Mouse (Mus musculus) C2C12 (cell line): ENCODE measurements around the gene Arf5. TPM values are rescaled to one million over a fixed set of nuclear protein-coding genes. Genes with fewer than 3 reads are reported as not detected.

ENCODE experiments used
- H3K27me3 ChIP-seq: one replicate; pipeline ENCODE4 v1.6.1; 2011; ENCODE audit not compliant: control insufficient read depth, insufficient read depth, insufficient read length
- H3K36me3 ChIP-seq: one replicate; pipeline ENCODE4 v1.6.1; 2011; ENCODE audit not compliant: control insufficient read depth, insufficient read depth
- H3K4me3 ChIP-seq: one replicate; pipeline ENCODE4 v1.5.1; 2011; ENCODE audit warnings: mild to moderate bottlenecking, control low read depth; ENCODE audit not compliant: poor library complexity, insufficient read depth, severe bottlenecking
- H3K79me2 ChIP-seq: one replicate; pipeline ENCODE4 v1.6.1; 2011; ENCODE audit not compliant: control insufficient read depth, insufficient read depth
- H3K79me3 ChIP-seq: one replicate; pipeline ENCODE4 v1.6.1; 2011; ENCODE audit warnings: low read depth, control low read depth
- H3ac ChIP-seq: one replicate; pipeline ENCODE3; 2011; ENCODE audit warnings: low read depth; ENCODE audit not compliant: control insufficient read depth, insufficient read length
- CEBPB ChIP-seq: IDR thresholded peaks from one replicate; pipeline ENCODE4 v1.6.1; 2011; ENCODE audit warnings: low read depth, mild to moderate bottlenecking, control low read depth, moderate library complexity
- CTCF ChIP-seq: IDR thresholded peaks from one replicate; pipeline ENCODE4 v1.5.1; 2011; ENCODE audit not compliant: control insufficient read depth, insufficient read depth, insufficient read length
- FOSL1 ChIP-seq: IDR thresholded peaks from one replicate; pipeline ENCODE4 v1.8.0; 2011; ENCODE audit warnings: mild to moderate bottlenecking, low read length; ENCODE audit not compliant: poor library complexity, insufficient read depth, severe bottlenecking
- MAX ChIP-seq: IDR thresholded peaks from one replicate; pipeline ENCODE4 v1.6.1; 2011; ENCODE audit warnings: mild to moderate bottlenecking, control low read depth
- MYOD1 ChIP-seq: IDR thresholded peaks from one replicate; pipeline ENCODE4 v1.6.1; 2011; ENCODE audit warnings: low read depth; ENCODE audit not compliant: control insufficient read depth, insufficient read length
- MYOG ChIP-seq: IDR thresholded peaks from one replicate; pipeline ENCODE4 v1.6.1; 2011; ENCODE audit not compliant: control insufficient read depth, insufficient read length; ENCODE audit errors: extremely low read depth
- USF1 ChIP-seq: IDR thresholded peaks from one replicate; pipeline ENCODE4 v1.6.1; 2011; ENCODE audit warnings: low read depth, mild to moderate bottlenecking, control low read depth, moderate library complexity
- polyA plus RNA-seq: library from polyadenylated mRNA; unstranded; fragments of >200 nt; fragmentation: generic; extraction: Trizol; gene quantifications from one replicate; pipeline ENCODE4 v1.2.1, GENCODE M21; 2012; ENCODE audit warnings: missing spikeins

Gene Arf5
- polyA plus RNA-seq, 1 experiment: 203 TPM

DNA sequence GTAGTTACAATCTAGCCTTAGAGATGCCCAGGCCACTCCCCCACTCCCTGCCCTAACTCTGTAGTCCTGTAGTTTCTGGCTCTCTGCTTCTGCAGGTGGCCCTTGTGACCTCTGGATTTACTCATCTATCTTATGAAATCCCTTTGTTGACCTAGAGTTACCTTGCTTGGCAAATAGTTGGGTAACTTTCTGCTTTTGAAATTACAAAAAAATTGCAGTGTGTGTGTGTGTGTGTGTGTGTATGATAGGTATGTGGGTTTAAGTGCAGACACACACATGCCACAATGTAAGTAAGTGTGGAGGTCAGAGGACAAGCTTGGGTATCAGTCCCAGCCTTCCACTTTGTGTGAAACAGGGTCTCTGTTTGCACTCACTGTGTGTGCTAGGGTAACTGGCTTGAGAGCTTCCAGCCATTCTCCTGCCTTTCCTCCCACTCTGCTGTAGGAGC, 35.9 kb downstream of the Arf5 start:
- Histone ChIP-seq H3K27me3 (peaks cover 3% of the 10 kb centered on the region), H3ac (no peak overlapping the region), H3K4me3 (no peak overlapping the region), H3K36me3 (no peaks in the 10 kb centered on the region), H3K79me2 (no peaks in the 10 kb centered on the region), H3K79me3 (no peaks in the 10 kb centered on the region)
- TF ChIP-seq MYOD1 (no peak), CTCF (no peak)

DNA sequence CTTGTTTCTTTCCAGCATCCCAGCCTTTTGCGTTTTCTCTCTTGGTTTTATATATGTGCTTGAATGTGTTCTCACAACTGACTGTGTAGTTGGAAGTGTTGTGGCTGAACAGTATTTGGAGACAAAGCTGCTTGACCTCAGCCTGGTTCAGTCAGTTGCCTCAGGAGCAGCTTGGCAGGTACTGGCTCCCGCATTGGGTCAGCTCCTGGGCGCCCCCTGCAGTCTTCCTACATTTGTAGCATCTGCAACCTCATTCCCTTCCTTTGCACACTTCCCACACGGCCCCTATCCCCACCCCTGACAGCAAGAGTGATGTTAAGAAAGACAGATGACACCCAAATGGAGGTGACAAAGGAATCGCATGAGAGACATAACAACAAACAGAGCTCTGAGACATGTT, 37.2 kb downstream of the Arf5 start:
- H3K27me3 ChIP-seq: peaks cover 3% of the 10 kb centered on the region
- H3K36me3 ChIP-seq: no peaks in the 10 kb centered on the region
- no peak overlapping the region for H3K4me3 ChIP-seq
- H3ac ChIP-seq: no peak overlapping the region
- no peak for TF ChIP-seq CEBPB
- no peak for TF ChIP-seq FOSL1
- no peak for TF ChIP-seq USF1
- no peak for TF ChIP-seq MYOD1
- no peak for TF ChIP-seq MYOG
- TF ChIP-seq MAX: no peak
- no peak for TF ChIP-seq CTCF
- no peaks in the 10 kb centered on the region for H3K79me2 ChIP-seq
- no peaks in the 10 kb centered on the region for H3K79me3 ChIP-seq

DNA sequence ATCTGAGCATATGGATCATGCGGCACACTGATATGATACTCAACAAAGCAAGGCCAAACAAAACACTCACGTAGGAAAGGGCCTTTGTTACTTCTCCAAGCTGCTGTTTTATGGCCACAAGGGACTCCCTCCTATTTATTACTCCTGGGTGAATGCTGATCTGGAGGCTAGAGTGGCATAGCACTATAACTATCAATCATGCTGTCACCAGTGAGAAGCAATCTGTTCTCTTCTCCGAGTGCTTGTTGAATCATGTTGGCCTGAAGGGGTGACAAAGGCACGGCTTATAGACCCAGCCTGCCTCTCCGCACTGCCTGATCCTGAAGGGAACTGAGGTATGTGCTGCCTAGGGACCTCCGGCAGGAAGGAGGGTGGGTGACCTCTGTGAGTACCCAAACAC, 41.3 kb downstream of the Arf5 start:
- H3ac ChIP-seq: no peak overlapping the region

DNA sequence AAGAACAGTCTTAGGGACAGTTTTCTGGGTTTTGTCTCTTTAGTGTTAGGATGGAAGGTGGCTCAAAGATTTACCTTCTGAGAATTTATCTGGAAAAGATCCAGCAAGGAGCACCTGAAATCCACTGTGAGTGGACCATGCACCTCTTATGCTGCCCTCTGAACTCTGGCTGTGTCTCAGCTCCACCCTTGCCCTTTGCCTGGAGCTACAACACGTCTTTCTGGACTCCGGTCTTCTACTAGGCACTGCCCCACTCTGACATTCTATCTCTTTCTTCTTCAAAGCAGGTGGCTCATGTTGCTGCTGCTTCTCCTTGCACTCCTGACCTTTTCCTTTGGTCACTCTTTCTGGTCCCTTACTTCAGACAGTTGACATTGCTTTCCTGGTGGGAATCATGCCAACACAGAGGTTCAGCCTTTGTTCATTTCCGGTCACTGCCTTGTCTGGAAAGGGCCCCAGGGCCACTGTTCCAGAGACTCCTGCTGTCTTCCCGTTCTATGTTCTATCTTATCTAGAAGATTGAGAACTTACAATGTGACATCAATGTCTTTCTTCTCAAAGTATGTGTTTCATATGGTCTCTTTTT, 46.8 kb downstream of the Arf5 start:
- no peak for TF ChIP-seq CTCF
- no peak for TF ChIP-seq MYOG
- no peak for TF ChIP-seq MAX
- TF ChIP-seq MYOD1: no peak
- no peak for TF ChIP-seq USF1
- TF ChIP-seq CEBPB: no peak
- no peak for TF ChIP-seq FOSL1
- Histone ChIP-seq H3K27me3 (no peaks in the 10 kb centered on the region), H3K79me3 (no peaks in the 10 kb centered on the region), H3K36me3 (no peaks in the 10 kb centered on the region), H3K79me2 (no peaks in the 10 kb centered on the region), H3ac (no peak overlapping the region), H3K4me3 (no peak overlapping the region)

More for the DNA sequence above, 41.3 kb downstream of the Arf5 start:
- Histone ChIP-seq H3K79me2 (no peaks in the 10 kb centered on the region), H3K79me3 (no peaks in the 10 kb centered on the region), H3K4me3 (no peak overlapping the region), H3K36me3 (no peaks in the 10 kb centered on the region), H3K27me3 (no peaks in the 10 kb centered on the region)
- TF ChIP-seq MYOD1: no peak
- TF ChIP-seq MYOG: no peak

DNA sequence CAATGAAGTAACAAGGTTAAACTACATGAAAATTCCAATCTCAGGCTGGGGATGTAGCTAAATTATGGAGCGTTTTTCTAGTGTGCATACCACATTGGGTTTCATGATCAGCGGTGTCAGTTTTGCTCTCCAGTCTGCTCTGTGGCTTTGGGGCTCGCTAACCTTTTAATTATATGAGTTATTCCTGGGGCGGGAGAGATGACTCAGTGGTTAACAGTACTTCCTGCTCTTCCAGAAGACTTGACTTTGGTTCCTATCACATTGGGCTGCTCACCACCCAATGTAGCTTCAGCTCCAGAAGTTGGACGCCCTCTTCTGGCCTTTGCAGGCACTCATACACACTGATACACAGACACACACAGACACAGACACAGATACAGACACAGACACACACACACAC, 47.3 kb downstream of the Arf5 start:
- H3K27me3 ChIP-seq: no peaks in the 10 kb centered on the region
- H3K79me3 ChIP-seq: no peaks in the 10 kb centered on the region
- H3K4me3 ChIP-seq: no peak overlapping the region

DNA sequence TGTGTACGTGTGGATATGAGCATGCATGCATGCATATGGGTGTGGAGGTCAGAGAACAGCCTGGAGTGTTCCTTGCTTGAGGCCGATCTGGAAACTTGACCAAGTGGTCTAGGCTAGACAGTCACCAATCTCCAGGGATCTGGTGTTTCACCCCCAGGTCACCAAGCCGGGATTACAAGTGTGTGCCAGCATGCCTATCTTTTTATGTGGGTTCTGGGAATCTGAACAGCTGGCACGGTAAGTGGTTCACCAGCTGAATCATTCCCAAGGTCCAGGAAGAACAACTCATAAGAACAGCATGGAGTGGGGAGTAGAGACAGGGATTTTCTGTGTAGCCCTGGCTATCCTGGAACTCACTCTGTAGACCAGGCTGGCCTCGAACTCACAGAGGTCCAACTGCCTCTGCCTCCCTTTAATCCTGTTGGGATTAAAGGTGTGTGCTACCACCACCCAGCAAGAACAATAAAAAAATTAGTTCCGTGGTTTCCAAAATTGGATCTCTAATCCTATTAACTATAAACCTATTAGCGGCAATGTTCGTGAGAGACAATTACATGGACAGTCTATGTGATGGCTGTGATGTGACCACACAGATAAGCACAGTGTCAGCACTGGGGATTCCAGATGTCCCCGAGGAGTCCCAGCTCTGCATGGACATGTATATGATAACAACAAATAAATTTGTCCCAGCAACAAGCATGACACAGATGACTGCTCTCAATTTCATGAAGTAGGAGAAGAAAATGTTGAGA, 48.1 kb downstream of the Arf5 start:
- H3K79me3 ChIP-seq: no peaks in the 10 kb centered on the region
- no peaks in the 10 kb centered on the region for H3K36me3 ChIP-seq
- no peaks in the 10 kb centered on the region for H3K27me3 ChIP-seq
- H3K79me2 ChIP-seq: no peaks in the 10 kb centered on the region
- H3ac ChIP-seq: no peak overlapping the region
- no peak for TF ChIP-seq CEBPB
- peak; percentile 42 for TF ChIP-seq FOSL1
- TF ChIP-seq MAX: peak; percentile 23
- peak; percentile 92 for TF ChIP-seq MYOD1
- no peak overlapping the region for H3K4me3 ChIP-seq

More for the DNA sequence above, 47.3 kb downstream of the Arf5 start:
- TF ChIP-seq FOSL1: peak; percentile 31
- no peak for TF ChIP-seq MAX
- TF ChIP-seq MYOG: no peak
- no peak for TF ChIP-seq USF1
- Histone ChIP-seq H3ac (no peak overlapping the region), H3K79me2 (no peaks in the 10 kb centered on the region), H3K36me3 (no peaks in the 10 kb centered on the region)
